Mouse (Mus musculus): ENCODE data around the gene Mxd4.

GRCm38 (mm10) chr5:34169954-34170353 is 17.6 kb downstream of the Mxd4 start:
- no peak for TF ChIP-seq POLR2A (IDR thresholded peaks at IDR 0.05; ENCODE audit: low read depth, low read length)
- no peak for TF ChIP-seq CTCF (IDR thresholded peaks at IDR 0.05; ENCODE audit: borderline replicate concordance, insufficient read depth, low read length)

Data from embryonic fibroblast, embryonic 13.5 days (primary cell).